Mouse (Mus musculus) erythroblast, adult 5-6 weeks (primary cell): ENCODE data around the gene Asl. TPM values are rescaled to one million over a fixed set of nuclear protein-coding genes. Genes with fewer than 3 reads are reported as not detected.

Experiments used
- ATAC-seq: replicated peaks from 2 replicates; pipeline ENCODE4 v1.8.0; 2016; ENCODE audit warnings: moderate number of reproducible peaks, mild to moderate bottlenecking, moderate TSS enrichment, inconsistent platforms; ENCODE audit not compliant: poor library complexity, low FRiP score, severe bottlenecking
- total RNA-seq, 2 experiments: library from RNA; stranded (forward) in 1 of 2; stranded (reverse) in 1 of 2; fragments of 150-400 nt in 1 of 2; fragments of 200-764, 138-1000 nt in 1 of 2; gene quantifications; 2 replicates each; pipeline versions ENCODE4 v1.2.3 to v1.2.4; 2015 to 2017; ENCODE audit warnings: low replicate concordance in 2 of 2

The Asl gene
- total RNA-seq, 2 experiments from 2014 or later = 1.9 to 2.0 TPM

GRCm38 (mm10) chr5:129966448-129966847 is 62.6 kb downstream of the Asl start:
- peak; percentile 8; the same call in 1 of the 2 replicates for ATAC-seq

DNA sequence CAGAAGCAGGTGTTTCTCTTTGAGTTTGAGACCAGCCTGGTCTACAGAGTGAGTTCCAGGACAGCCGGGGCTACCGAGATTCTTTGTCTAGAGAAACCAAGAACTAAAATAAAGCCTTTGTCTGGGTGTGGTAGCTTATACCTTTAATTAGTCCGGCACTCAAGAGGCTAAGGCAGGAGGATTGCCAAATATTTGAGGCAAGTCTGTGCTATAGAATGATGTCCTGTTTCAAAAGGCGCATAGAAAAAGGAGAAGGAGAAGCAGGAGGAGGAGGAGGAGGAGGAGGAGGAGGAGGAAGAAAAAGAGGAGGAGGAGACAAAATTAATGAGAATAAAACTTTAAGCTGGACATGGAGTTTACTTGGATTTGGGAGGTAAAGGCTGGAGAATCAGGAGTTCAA is 65.8 kb downstream of the Asl start:
- ATAC-seq = no peak

Other genes starting within 250 kb of the Asl start
- 8.5 and 9.2 TPM in 2 replicates for gene Psph, start 241.8 kb downstream of the Asl start, total RNA-seq (2015; ENCODE audit: low replicate concordance)
- 4.6 and 6.2 TPM in 2 replicates for gene Psph, start 241.8 kb downstream of the Asl start, total RNA-seq (2017; ENCODE audit: low replicate concordance)
- gene Sumf2, start 182.3 kb downstream of the Asl start, total RNA-seq (2015; ENCODE audit: low replicate concordance) = 0.96 and 1.7 TPM in 2 replicates
- 3.6 and 5.4 TPM in 2 replicates for gene Sumf2, start 182.3 kb downstream of the Asl start, total RNA-seq (2017; ENCODE audit: low replicate concordance)
- 105 and 122 TPM in 2 replicates for gene Chchd2, start 141.8 kb downstream of the Asl start, total RNA-seq (2015; ENCODE audit: low replicate concordance)
- 41.2 and 119 TPM in 2 replicates for gene Chchd2, start 141.8 kb downstream of the Asl start, total RNA-seq (2017; ENCODE audit: low replicate concordance)
- gene Zbed5, start 133.5 kb downstream of the Asl start, total RNA-seq (2015; ENCODE audit: low replicate concordance) = 1.3 TPM in 1 of 2 replicates, not detected in the other
- gene Zbed5, start 133.5 kb downstream of the Asl start, total RNA-seq (2017; ENCODE audit: low replicate concordance) = 0.68 TPM in 1 of 2 replicates, not detected in the other
- not detected in 2 replicates for gene Phkg1, start 130.7 kb downstream of the Asl start, total RNA-seq (2015; ENCODE audit: low replicate concordance)
- gene Phkg1, start 130.7 kb downstream of the Asl start, total RNA-seq (2017; ENCODE audit: low replicate concordance) = not detected in 2 replicates
- not detected in 2 replicates for gene Nupr1l, start 120.7 kb downstream of the Asl start, total RNA-seq (2015; ENCODE audit: low replicate concordance)
- not detected in 2 replicates for gene Nupr1l, start 120.7 kb downstream of the Asl start, total RNA-seq (2017; ENCODE audit: low replicate concordance)
- gene Vkorc1l1, start 87.3 kb downstream of the Asl start, total RNA-seq (2015; ENCODE audit: low replicate concordance) = 39.8 and 49.3 TPM in 2 replicates
- gene Vkorc1l1, start 87.3 kb downstream of the Asl start, total RNA-seq (2017; ENCODE audit: low replicate concordance) = 27.2 and 30.7 TPM in 2 replicates
- 22.1 and 25.5 TPM in 2 replicates for gene Gusb, start 26.2 kb downstream of the Asl start, total RNA-seq (2015; ENCODE audit: low replicate concordance)
- 8.9 and 13.4 TPM in 2 replicates for gene Gusb, start 26.2 kb downstream of the Asl start, total RNA-seq (2017; ENCODE audit: low replicate concordance)
- gene Crcp, start within 50 bp of the Asl start, total RNA-seq (2015; ENCODE audit: low replicate concordance) = 9.2 and 16.5 TPM in 2 replicates
- 18.7 and 21.6 TPM in 2 replicates for gene Crcp, start within 50 bp of the Asl start, total RNA-seq (2017; ENCODE audit: low replicate concordance)
- gene Tpst1, start 44.1 kb upstream of the Asl start, total RNA-seq (2015; ENCODE audit: low replicate concordance) = 7.9 and 14.4 TPM in 2 replicates
- gene Tpst1, start 44.1 kb upstream of the Asl start, total RNA-seq (2017; ENCODE audit: low replicate concordance) = 2.1 and 3.5 TPM in 2 replicates
- 0.96 and 2.3 TPM in 2 replicates for gene Kctd7, start 115.6 kb upstream of the Asl start, total RNA-seq (2015; ENCODE audit: low replicate concordance)
- 1.3 and 2.0 TPM in 2 replicates for gene Kctd7, start 115.6 kb upstream of the Asl start, total RNA-seq (2017; ENCODE audit: low replicate concordance)
- 15.7 and 43.2 TPM in 2 replicates for gene Rabgef1, start 142.6 kb upstream of the Asl start, total RNA-seq (2015; ENCODE audit: low replicate concordance)
- 40.7 and 47.1 TPM in 2 replicates for gene Rabgef1, start 142.6 kb upstream of the Asl start, total RNA-seq (2017; ENCODE audit: low replicate concordance)
- gene Tmem248, start 187.8 kb upstream of the Asl start, total RNA-seq (2015; ENCODE audit: low replicate concordance) = 11.1 and 21.5 TPM in 2 replicates
- gene Tmem248, start 187.8 kb upstream of the Asl start, total RNA-seq (2017; ENCODE audit: low replicate concordance) = 16.0 and 24.9 TPM in 2 replicates
- gene Sbds, start 226.3 kb upstream of the Asl start, total RNA-seq (2015; ENCODE audit: low replicate concordance) = 16.7 and 22.1 TPM in 2 replicates
- 46.2 and 73.7 TPM in 2 replicates for gene Sbds, start 226.3 kb upstream of the Asl start, total RNA-seq (2017; ENCODE audit: low replicate concordance)
- gene Tyw1, start 226.4 kb upstream of the Asl start, total RNA-seq (2015; ENCODE audit: low replicate concordance) = 2.9 and 5.6 TPM in 2 replicates
- gene Tyw1, start 226.4 kb upstream of the Asl start, total RNA-seq (2017; ENCODE audit: low replicate concordance) = 9.2 and 9.8 TPM in 2 replicates